Mouse (Mus musculus) kidney, adult 9 months (tissue): Measurements from ENCODE around the gene Cpne6.

ENCODE experiments used
- DNase-seq: peaks from one replicate; pipeline ENCODE4 v3.0.0; 2022

Cpne6 gene

DNA sequence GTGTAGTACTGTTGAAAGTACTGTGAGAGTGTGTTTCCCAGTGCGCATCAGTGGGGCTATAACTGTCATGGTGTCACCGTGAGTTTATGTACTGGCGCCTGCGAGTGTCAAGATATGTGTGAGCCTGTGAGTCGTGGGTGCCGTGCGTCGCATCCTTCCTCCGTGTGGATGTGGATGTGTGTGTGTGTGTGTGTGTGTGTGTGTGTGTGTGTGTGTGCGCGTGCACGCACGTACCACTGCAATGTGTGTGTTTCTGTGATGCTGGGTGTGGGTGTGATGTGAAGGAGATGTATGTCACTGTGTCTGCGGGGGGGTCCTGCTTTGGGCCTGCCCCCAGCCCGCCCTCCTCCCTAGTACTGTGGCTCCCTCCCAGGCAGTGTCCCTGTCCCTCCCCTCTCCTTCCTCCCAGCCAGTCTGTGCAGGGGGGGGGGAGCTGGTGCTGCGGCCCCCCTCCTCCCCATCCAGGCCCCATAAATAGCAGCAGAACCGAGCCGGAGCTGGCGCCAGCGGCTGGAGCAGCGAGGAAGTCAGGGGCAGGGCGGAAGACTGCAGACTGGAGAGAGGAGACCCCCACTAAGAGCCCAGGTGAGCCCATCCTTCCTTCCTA is at the start of gene Cpne6:
Gene Cpne6, plus strand, starts transcription at position 321 of the 607 bp plus-strand sequence.
- no peak for DNase-seq

- peak; percentile 75 for DNase-seq
Observed at GRCm38 (mm10) chr14:55461757-55462156, 48.5 kb upstream of the Cpne6 start.

DNA sequence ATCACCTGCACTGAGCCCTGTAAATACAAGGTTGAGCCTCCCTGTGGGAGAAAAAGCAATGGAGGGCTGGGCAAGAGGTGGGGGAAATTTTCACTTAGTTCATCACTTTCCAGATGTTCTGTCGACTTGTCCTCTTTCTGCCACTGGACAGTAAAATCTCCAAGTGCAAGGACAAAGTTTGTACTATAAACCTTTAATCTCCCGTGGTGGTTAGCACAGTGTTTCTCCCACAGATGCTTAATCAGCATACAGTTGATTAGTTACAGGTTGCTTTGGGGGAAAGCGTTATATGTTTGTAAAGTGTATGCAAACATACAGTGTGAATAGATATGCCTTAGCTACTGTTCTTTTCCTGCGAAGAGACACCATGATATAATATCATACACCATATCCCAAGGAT is 43.8 kb upstream of the Cpne6 start:
- DNase-seq, result peak; percentile 72

- DNase-seq, result peak; percentile 40
Observed at GRCm38 (mm10) chr14:55467108-55467507, 43.1 kb upstream of the Cpne6 start.

- peak; percentile 93 for DNase-seq
Observed at GRCm38 (mm10) chr14:55468301-55468741, 41.9 kb upstream of the Cpne6 start.

DNA sequence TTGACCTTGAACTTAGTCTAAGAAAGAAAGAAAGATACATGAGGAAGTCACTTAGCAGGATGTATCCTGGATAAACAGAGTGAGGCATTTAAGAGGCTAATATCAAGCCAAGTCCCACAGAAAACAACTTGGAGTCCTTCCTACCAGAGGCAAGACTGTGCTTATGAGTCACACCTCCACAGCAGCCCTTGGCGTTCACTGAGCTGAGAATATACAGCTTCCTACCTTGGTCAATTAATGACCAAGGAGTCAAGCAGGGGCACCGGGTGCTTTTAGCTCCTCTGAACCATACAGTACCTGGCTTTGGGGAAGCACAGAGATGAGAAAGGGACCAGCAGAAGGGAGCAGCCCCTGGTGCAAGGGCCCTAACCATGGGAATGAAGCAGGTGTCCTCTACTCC is 41.2 kb upstream of the Cpne6 start:
- DNase-seq, result peak; percentile 88

DNA sequence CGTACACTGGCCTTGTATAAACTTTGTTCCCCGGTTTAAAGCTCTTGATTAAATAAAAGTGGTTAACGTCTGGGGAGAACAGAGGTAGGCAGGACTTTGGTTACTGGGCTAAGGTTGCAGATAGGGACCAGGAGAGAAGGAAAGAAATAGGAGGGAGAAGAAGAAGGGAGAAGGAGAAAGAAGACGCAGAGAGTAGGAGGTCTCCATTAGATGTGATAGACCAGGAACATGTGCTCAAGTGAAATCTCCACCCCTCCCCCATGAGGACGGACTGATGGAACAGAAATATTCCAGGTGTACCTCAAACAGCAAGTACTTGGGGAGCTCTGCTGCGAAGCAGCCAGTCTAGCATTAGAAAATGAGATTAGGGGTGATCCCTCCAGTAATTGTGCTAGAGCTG is 40.4 kb upstream of the Cpne6 start:
- DNase-seq, result peak; percentile 54

DNA sequence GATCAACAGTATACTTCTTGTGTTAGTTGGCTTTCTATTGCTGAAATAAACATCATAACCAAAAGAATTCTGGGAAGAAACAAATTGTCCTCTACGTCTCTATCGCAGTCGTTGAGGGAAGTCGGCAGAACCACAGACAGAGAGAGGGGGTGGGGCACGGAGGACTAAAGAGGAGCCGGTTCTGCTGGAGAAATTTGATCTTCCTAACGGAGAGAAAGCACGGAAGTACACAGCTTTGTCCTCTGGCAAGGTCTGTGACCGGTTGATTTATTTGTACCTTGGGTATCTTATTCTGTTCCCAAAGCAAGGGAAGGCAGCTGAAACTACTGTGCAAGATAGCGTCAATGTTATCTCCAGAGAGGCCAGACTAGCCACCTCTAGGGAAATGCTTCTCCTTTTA is 39.4 kb upstream of the Cpne6 start:
- peak; percentile 46 for DNase-seq

GRCm38 (mm10) chr14:55475654-55476053 is 34.6 kb upstream of the Cpne6 start:
- DNase-seq, result no peak

GRCm38 (mm10) chr14:55477421-55477820 is 32.8 kb upstream of the Cpne6 start:
- DNase-seq, result no peak

- no peak for DNase-seq
Observed at GRCm38 (mm10) chr14:55477829-55478228, 32.4 kb upstream of the Cpne6 start.

- peak; percentile 91 for DNase-seq
Observed at GRCm38 (mm10) chr14:55478651-55479599, 31.3 kb upstream of the Cpne6 start, which contains the start of gene Dhrs4. Gene Dhrs4, plus strand, starts transcription at chr14:55478758.

DNA sequence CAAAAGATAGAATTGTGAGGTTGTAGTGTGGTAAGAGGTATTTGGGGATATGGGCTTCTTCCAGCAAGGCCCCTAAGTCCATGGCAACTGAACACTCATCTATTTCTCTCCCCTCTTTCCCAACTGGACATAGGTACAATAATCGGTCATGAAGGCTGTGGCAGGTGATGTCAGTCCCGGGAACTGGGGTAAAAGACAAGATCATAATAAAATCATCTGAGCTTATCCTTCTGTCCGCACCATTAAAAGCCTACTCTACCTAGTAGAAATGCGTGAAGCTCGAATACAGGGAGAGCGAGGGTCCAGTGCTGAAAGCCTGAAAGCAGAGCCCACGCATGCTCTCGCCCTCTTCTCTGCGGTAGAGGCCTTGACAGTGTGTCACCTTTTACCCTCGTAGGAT is 30.6 kb upstream of the Cpne6 start:
- no peak for DNase-seq

- no peak for DNase-seq
Observed at GRCm38 (mm10) chr14:55484430-55485085, 25.7 kb upstream of the Cpne6 start.

GRCm38 (mm10) chr14:55486836-55487235 is 23.4 kb upstream of the Cpne6 start:
- DNase-seq, result no peak

- DNase-seq, result peak; percentile 52
Observed at GRCm38 (mm10) chr14:55490361-55491201, 19.7 kb upstream of the Cpne6 start, which contains the start of gene Carmil3. Gene Carmil3, plus strand, starts transcription at chr14:55490651.

- DNase-seq, result no peak
Observed at GRCm38 (mm10) chr14:55491291-55491833, 18.9 kb upstream of the Cpne6 start.

GRCm38 (mm10) chr14:55492103-55492502 is 18.1 kb upstream of the Cpne6 start:
- no peak for DNase-seq

GRCm38 (mm10) chr14:55495509-55496240 is 14.6 kb upstream of the Cpne6 start:
- no peak for DNase-seq

- no peak for DNase-seq
Observed at GRCm38 (mm10) chr14:55496761-55497448, 13.3 kb upstream of the Cpne6 start.

GRCm38 (mm10) chr14:55497449-55497821 is 12.8 kb upstream of the Cpne6 start:
- DNase-seq, result peak; percentile 82
